Mouse (Mus musculus) CH12.LX (cell line): ENCODE data around the gene Ncoa4.

ENCODE experiments used
- CTCF ChIP-seq, 2 experiments: IDR thresholded peaks in 1 of 2; conservative IDR thresholded peaks in 1 of 2; 2 replicates each; pipeline ENCODE4 v1.5.1; 2011 to 2012; ENCODE audit warnings: low read depth in 2 of 2, low read length in 2 of 2, improper control_type of control experiment in 1 of 2, inconsistent platforms in 1 of 2, mild to moderate bottlenecking in 1 of 2, moderate library complexity in 1 of 2
- E2F4 ChIP-seq: IDR thresholded peaks from 2 replicates; pipeline ENCODE4 v1.6.1; 2011; ENCODE audit warnings: low read depth, low read length, improper control_type of control experiment; ENCODE audit not compliant: insufficient replicate concordance
- ELF1 ChIP-seq: IDR thresholded peaks from 2 replicates; pipeline ENCODE4 v1.6.1; 2014; ENCODE audit warnings: low read depth, mild to moderate bottlenecking, inconsistent platforms, low read length, improper control_type of control experiment
- EP300 ChIP-seq: IDR thresholded peaks from 2 replicates; pipeline ENCODE4 v1.6.1; 2011; ENCODE audit warnings: low read length, improper control_type of control experiment
- HCFC1 ChIP-seq: IDR thresholded peaks from 2 replicates; pipeline ENCODE4 v1.6.1; 2012; ENCODE audit warnings: low read depth, mild to moderate bottlenecking, inconsistent platforms, low read length, improper control_type of control experiment
- JUN ChIP-seq: IDR thresholded peaks from 2 replicates; pipeline ENCODE4 v1.6.1; 2011; ENCODE audit warnings: low read depth, mild to moderate bottlenecking, low read length, improper control_type of control experiment, moderate library complexity; ENCODE audit not compliant: insufficient read depth
- JUND ChIP-seq: conservative IDR thresholded peaks from 2 replicates; pipeline ENCODE4 v1.6.1; 2011; ENCODE audit warnings: low read depth, low read length, improper control_type of control experiment
- KAT2A ChIP-seq: IDR thresholded peaks from 2 replicates; pipeline ENCODE4 v1.6.1; 2012; ENCODE audit warnings: low read length, improper control_type of control experiment, inconsistent platforms; ENCODE audit not compliant: insufficient replicate concordance
- MEF2A ChIP-seq: IDR thresholded peaks from 2 replicates; pipeline ENCODE4 v1.6.1; 2014; ENCODE audit warnings: low read depth, mild to moderate bottlenecking, inconsistent platforms, low read length, improper control_type of control experiment, borderline replicate concordance
- POLR2A ChIP-seq: IDR thresholded peaks from 2 replicates; pipeline ENCODE4 v1.6.1; 2011; ENCODE audit warnings: low read depth, mild to moderate bottlenecking, improper control_type of control experiment, low read length
- POLR2AphosphoS2 ChIP-seq: IDR thresholded peaks from 2 replicates; pipeline ENCODE4 v1.6.1; 2011; ENCODE audit warnings: low read depth, low read length, improper control_type of control experiment
- SMC3 ChIP-seq: IDR thresholded peaks from 2 replicates; pipeline ENCODE4 v1.6.1; 2011; ENCODE audit warnings: low read depth, low read length, improper control_type of control experiment
- ZMIZ1 ChIP-seq: IDR thresholded peaks from 2 replicates; pipeline ENCODE4 v1.6.1; 2012; ENCODE audit warnings: low read depth, mild to moderate bottlenecking, inconsistent platforms, low read length, improper control_type of control experiment

- TF ChIP-seq JUN (no peak), JUND (no peak), E2F4 (no peak), SMC3 (no peak), EP300 (no peak), POLR2AphosphoS2 (no peak), KAT2A (no peak), MEF2A (no peak), ELF1 (no peak), CTCF (conservative IDR thresholded peaks at IDR 0.05 in 1 of 2, IDR thresholded peaks at IDR 0.05 in 1 of 2; ENCODE audit: low read depth in 2 of 2, low read length in 2 of 2) (no peak), HCFC1 (no peak), POLR2A (no peak), ZMIZ1 (no peak)
Measured at GRCm38 (mm10) chr14:32162231-32162630, 2.6 kb downstream of the Ncoa4 start.
